Mouse (Mus musculus) heart, postnatal 4 days (tissue): Measurements from ENCODE around the gene Vmn1r184. TPM values are rescaled to one million over a fixed set of nuclear protein-coding genes. Genes with fewer than 3 reads are reported as not detected.
"Not testable (repeated sequence)": the region's sequence is repeated elsewhere in the genome, so short reads cannot be mapped to it uniquely, and the experiment has no call there.

ENCODE experiments used
- DNase-seq: peaks from one replicate; pipeline ENCODE4 v3.0.0; 2021
- total RNA-seq, 2 experiments: library from RNA; stranded (reverse); gene quantifications; 2 replicates each; pipeline ENCODE4 v1.2.3; 2021

Gene Vmn1r184
- not detected for total RNA-seq

DNA sequence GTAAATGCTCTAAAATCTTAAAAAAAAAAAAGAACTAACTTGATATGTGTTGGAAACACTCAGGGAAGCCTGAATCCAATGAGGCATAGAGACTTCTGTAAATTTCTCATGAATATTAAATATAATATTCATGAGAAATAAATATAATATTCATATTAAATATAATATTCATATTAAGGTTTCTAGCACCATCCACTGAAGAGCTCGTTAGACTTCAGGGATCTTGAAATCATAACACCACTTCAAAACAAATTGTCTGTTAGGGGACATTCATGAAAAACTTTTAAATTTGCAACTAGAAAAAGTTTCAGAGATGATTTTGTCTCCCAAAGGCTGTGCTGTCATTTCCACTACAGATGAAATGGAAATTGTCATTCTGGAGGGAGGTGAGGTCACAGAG, at the start of gene Vmn1r184:
Gene Vmn1r184, plus strand, starts transcription at position 301 of the 400 bp plus-strand sequence.
- not testable (repeated sequence) for DNase-seq

DNA sequence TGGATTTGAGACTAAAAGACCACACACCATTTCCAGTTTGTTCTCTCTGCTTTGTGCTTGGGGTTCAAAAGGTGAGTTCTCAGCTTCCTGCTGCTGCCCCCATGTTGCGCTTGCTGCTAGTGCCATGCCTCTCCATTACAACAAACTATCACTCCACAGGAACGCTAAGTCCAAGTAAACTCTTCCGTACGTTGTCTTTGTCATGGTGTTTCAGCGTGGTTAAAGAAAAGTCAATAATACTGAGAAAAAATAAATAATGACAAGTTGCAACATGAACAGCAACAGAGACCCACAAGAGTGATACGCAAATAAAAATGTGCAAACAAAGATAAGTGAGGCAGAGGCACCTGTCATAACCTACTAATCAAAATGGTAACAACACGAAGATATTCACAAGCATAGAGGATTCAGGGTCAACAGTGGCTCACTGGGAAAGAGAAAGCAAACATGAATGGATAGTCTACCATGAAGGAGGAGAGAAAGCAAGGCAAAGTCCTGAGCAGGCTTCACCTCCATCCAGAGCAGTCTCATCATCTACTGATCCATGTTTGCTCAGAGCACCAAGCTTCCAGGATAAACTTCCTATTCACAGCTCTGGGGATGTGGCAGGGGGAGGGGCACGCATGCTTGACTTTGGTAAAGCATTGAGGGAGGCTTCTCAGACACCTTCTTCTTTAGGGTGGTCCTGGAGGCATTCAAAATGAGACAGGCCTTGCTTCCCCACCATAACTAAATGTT, 43.5 kb downstream of the Vmn1r184 start:
- DNase-seq: not testable (repeated sequence)

DNA sequence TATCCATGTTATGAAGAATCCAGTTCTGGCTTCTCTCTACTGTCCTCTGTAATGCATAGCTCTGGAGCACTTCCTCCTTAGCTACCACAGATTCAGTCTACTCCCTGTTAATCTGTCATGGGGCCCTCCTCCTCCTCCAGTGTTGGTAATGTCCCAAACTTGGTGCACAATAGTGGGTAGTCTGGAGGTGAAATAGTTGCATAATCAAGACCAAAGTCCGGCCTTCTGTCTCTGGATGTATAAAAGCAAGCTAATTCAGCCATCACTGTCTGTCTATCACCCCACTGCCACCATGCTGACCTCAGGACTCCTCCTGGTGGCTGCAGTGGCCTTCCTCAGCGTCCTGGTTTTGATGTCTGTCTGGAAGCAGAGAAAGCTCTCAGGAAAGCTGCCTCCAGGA, 46.8 kb downstream of the Vmn1r184 start, which contains the start of gene Cyp2a4:
Gene Cyp2a4, plus strand, starts transcription at position 244 of the 400 bp plus-strand sequence.
- not testable (repeated sequence) for DNase-seq

DNA sequence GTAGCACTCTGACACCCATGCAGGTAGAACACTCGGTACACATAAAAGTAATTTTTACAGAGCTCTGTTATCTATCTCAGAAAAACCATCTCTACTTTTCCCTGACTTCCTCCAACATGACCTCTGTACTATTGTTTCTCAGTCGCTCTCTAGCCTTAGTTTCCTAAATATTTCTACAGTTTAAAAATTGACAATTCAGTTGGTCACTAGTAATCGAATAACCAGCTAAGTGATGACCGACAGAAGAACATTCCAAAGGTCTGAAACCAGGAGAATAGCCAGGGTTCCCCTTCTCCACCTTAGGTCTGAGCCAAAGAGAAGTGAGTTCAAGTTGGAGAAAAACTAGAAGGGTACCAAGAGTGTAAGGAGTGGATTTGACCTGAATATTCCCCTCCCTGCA, 51.7 kb downstream of the Vmn1r184 start:
- DNase-seq: not testable (repeated sequence)

- DNase-seq: not testable (repeated sequence)
These were observed 55.1 kb downstream of the Vmn1r184 start for GRCm38 (mm10) chr7:26315194-26315593.

- DNase-seq: not testable (repeated sequence)
These were observed 55.7 kb downstream of the Vmn1r184 start for GRCm38 (mm10) chr7:26315809-26316208.

Other genes starting within 250 kb of the Vmn1r184 start
- gene Cyp2b13, start 198.8 kb upstream of the Vmn1r184 start, total RNA-seq: under 1 TPM in 1 of 2 experiments, not detected in 1; 0.19 TPM
- gene Cyp2b9, start 86.9 kb upstream of the Vmn1r184 start, total RNA-seq: not detected
- not detected for gene Cyp2a4, start 46.8 kb downstream of the Vmn1r184 start, total RNA-seq
- gene Nlrp9c, start 143.4 kb downstream of the Vmn1r184 start, total RNA-seq: not detected
- gene Nlrp4a, start 174.8 kb downstream of the Vmn1r184 start, total RNA-seq: not detected